Mouse (Mus musculus) urinary bladder, postnatal 0 days (tissue): Measurements from ENCODE around the gene C1ql2. TPM values are rescaled to one million over a fixed set of nuclear protein-coding genes. Genes with fewer than 3 reads are reported as not detected.

Experiments
- polyA plus RNA-seq: library from polyadenylated mRNA; unstranded; fragments of >200 nt; fragmentation: Nextera tagmentation; extraction: Ambion mirVana; gene quantifications from 2 replicates; pipeline ENCODE4 v1.2.1, GENCODE M21; 2015

The C1ql2 gene
- polyA plus RNA-seq = not detected in 2 replicates

GRCm38 (mm10) chr1:120340419-120341171 lies at the start of gene C1ql2:
TSS of gene C1ql2 (plus strand) at chr1:120340582.

Other genes starting within 250 kb of the C1ql2 start
- gene Dbi, start 219.5 kb upstream of the C1ql2 start, polyA plus RNA-seq = 555 and 599 TPM in 2 replicates
- gene 3110009E18Rik, start 219.4 kb upstream of the C1ql2 start, polyA plus RNA-seq = 11.7 and 13.3 TPM in 2 replicates
- gene Steap3, start 67.9 kb upstream of the C1ql2 start, polyA plus RNA-seq = 8.0 and 10.4 TPM in 2 replicates
- gene Marco, start 164.4 kb downstream of the C1ql2 start, polyA plus RNA-seq = 1.3 and 5.9 TPM in 2 replicates